Mouse (Mus musculus) heart, adult 9 months (tissue): ENCODE data around the gene Tbc1d24.

Source experiments
- DNase-seq, 2 experiments: peaks; one replicate each; pipeline ENCODE4 v3.0.0; 2022; ENCODE audit warnings: low spot score in 2 of 2

The Tbc1d24 gene

GRCm38 (mm10) chr17:24173423-24173822 is 31.9 kb downstream of the Tbc1d24 start:
- DNase-seq = peak; percentile 20 to 58

GRCm38 (mm10) chr17:24171738-24172137 is 33.6 kb downstream of the Tbc1d24 start:
- DNase-seq = peak in 1 of 2 experiments; percentile 27

- DNase-seq = peak in 1 of 2 experiments; percentile 24
These were observed 34.6 kb downstream of the Tbc1d24 start for GRCm38 (mm10) chr17:24170729-24171128.

- no peak for DNase-seq
These were observed 35.2 kb downstream of the Tbc1d24 start for GRCm38 (mm10) chr17:24170125-24170524.

GRCm38 (mm10) chr17:24169317-24170065 is 35.9 kb downstream of the Tbc1d24 start, which contains the start of gene Atp6v0c:
Gene Atp6v0c, minus strand, starts transcription at chr17:24169702.
- peak; percentile 94 to 96 for DNase-seq

- DNase-seq = peak; percentile 49 to 56
These were observed 36.6 kb downstream of the Tbc1d24 start for GRCm38 (mm10) chr17:24168590-24169277.

- DNase-seq = no peak
These were observed 37.4 kb downstream of the Tbc1d24 start for GRCm38 (mm10) chr17:24167891-24168505.

- DNase-seq = no peak
These were observed 38.2 kb downstream of the Tbc1d24 start for GRCm38 (mm10) chr17:24167120-24167519.

- no peak for DNase-seq
These were observed 40.6 kb downstream of the Tbc1d24 start for GRCm38 (mm10) chr17:24164566-24165259.

- DNase-seq = peak; percentile 96 to 97
These were observed 42.0 kb downstream of the Tbc1d24 start, which contains the start of gene Amdhd2 for GRCm38 (mm10) chr17:24163176-24163962. Gene Amdhd2, minus strand, starts transcription at chr17:24163766.

GRCm38 (mm10) chr17:24162584-24163175 is 42.7 kb downstream of the Tbc1d24 start:
- no peak for DNase-seq

GRCm38 (mm10) chr17:24161466-24161865 is 43.9 kb downstream of the Tbc1d24 start:
- DNase-seq = no peak

- no peak for DNase-seq
These were observed 47.8 kb downstream of the Tbc1d24 start for GRCm38 (mm10) chr17:24157526-24157925.

GRCm38 (mm10) chr17:24157121-24157520 is 48.2 kb downstream of the Tbc1d24 start:
- no peak for DNase-seq

GRCm38 (mm10) chr17:24156394-24156793 is 49.0 kb downstream of the Tbc1d24 start:
- no peak for DNase-seq

GRCm38 (mm10) chr17:24155742-24156141 is 49.6 kb downstream of the Tbc1d24 start:
- DNase-seq = no peak

GRCm38 (mm10) chr17:24154463-24154862 is 50.9 kb downstream of the Tbc1d24 start:
- DNase-seq = no peak

- DNase-seq = peak; percentile 51 to 68
These were observed 53.3 kb downstream of the Tbc1d24 start for GRCm38 (mm10) chr17:24151890-24152563.

GRCm38 (mm10) chr17:24151382-24151781 is 54.0 kb downstream of the Tbc1d24 start:
- DNase-seq = no peak

- no peak for DNase-seq
These were observed 54.5 kb downstream of the Tbc1d24 start, which contains the start of gene Pdpk1 for GRCm38 (mm10) chr17:24150824-24151223. Gene Pdpk1, minus strand, starts transcription at chr17:24150924.
